Mouse (Mus musculus) left cerebral cortex, adult 9 months (tissue): ENCODE measurements around the gene Bnipl.
"Not testable (repeated sequence)": the region's sequence is repeated elsewhere in the genome, so short reads cannot be mapped to it uniquely, and the experiment has no call there.

Experiments used
- DNase-seq, 2 experiments: peaks; one replicate each; pipeline ENCODE4 v3.0.0; 2022; ENCODE audit warnings: low spot score in 2 of 2

The Bnipl gene

DNA sequence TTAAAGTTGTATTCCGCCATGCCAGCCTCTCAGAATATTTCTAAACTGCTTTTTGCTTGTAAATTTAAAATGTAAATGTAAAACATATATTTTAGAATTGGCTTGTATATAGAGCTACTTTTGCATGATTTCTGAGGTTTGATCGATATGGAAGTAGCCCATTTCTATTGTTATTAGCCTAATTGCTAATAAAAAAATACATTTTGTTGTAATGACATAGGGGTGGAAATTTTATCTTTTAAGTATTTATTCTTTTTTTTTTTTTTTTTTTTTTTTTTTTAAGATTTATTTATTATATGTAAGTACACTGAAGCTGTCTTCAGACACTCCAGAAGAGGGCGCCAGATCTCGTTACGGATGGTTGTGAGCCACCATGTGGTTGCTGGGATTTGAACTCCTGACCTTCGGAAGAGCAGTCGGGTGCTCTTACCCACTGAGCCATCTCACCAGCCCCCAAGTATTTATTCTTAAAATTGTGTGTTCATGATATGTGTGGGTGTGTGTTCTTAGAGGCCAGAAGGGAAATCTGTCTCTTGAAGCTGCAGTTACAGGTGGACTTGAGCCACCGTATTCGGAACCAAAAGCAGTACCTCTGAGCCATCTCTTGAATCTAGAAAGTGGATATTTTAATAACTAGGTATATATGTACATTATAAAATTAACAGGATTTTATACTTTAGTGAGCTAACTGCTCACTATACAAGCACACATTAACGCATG lies 37.9 kb downstream of the Bnipl start:
- not testable (repeated sequence) for DNase-seq

DNA sequence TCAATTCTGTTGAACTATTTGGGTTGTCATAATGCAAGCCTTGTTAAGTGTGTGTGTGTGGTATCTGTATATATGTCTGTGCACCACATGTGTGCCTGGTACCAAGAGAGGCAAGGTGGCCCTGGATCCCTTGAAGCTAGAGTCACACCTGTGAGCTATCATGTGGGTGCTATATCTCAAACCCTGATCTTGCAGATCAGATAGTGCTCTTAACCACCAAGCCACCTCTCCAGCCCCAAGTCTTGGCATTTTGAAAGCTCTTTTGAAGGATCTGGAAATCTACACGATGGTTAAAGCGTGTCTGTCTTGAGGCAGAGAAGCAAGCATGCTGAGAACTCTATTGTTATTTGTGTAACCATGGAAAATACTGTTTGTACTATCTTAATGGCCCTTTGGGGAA lies 40.4 kb downstream of the Bnipl start:
- no peak for DNase-seq

DNA sequence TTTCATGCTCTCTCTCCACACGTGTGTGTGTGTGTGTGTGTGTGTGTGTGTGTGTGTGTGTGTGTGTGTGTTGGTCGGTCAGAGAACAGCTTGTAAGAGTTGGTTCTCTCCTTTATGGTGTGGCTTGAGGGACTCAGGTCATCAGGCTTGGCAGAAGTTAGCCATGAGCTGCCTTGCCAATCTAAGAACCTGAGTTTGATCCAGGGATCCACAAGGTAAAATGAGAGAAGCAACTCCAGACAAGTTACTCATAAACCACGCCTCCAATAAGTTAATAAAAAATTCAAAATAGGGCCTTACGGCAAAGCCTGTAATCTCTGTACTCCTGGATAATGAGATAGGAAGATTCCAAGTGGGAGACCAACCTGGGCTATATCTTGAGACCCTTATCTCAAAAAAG lies 42.7 kb downstream of the Bnipl start:
- DNase-seq, result no peak

DNA sequence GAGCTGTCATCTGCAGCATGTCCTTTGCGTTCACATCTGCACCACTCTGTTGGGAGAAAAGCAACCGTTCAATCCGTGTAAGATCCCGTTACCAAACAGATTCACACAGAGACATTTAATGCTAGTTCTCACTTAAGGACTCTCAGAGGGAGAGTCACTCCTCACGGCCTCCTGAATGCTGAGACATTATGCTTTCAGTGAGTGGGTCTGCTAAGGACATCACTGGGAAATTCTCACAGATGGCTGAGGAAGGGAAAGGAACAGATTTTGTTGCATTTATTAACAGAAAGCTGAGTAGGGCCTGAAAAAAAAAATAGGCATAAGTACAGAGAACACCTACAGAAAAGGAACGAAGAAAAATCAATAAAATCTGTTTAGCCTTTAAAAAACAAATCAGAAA lies 47.1 kb downstream of the Bnipl start:
- peak in 1 of 2 experiments; percentile 54 for DNase-seq

DNA sequence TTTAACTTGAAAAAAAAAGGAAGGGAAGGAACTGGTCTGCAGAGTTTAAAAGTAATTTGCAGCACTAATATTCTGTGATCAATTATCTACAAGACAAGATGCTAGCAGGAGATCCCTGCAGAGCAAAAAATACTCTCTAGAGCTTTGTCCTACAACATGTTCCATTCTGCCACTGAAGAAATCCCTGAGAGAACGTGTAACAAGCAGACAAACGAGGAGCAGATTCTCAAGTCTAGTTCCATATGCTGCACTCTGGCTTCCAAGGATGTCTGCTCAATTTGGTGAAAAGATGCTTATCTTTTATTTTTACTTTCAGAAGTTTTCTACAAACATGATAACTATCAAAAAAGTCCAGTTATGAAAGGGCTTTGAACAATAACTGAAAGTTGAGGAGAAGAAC lies 50.4 kb downstream of the Bnipl start:
- no peak for DNase-seq

DNA sequence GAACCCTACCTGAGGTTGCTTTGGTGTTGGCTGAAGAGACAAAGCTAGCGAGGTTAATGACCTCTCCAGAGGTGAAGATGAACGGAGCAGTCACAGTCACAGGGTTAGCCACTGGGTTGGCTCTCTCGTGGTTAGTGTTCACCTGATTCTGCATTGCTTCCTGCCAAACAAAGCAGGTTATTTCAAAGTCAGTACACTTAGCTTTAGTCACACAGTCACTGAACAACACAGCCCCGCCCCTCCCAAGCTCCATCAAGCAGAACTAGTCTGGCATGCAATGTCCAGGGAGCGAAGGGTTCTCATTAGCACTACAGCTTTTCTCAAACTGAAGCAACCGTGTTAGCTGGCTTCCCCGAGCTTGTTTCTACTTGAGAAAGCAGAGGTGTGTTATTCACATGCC lies 50.9 kb downstream of the Bnipl start:
- no peak for DNase-seq

DNA sequence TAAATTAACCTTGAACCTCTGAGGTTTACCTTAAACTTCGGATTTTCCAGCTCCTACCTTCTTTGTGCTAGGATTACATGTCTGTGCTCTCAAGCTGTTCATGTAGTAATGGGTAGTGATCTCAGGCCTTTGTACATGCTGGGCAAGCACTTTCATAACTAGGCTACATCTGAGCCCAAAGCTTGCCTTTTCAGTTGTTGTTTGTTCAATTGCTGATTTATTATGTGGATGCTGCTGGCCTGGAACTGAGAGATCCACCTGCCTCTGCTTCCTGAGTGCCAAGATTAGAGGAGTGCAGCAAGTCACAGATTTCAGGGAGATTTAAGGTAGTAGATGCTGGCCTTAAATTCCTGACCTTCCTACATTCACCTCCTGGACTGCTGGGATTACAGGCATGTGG lies 51.9 kb downstream of the Bnipl start:
- DNase-seq, result no peak

DNA sequence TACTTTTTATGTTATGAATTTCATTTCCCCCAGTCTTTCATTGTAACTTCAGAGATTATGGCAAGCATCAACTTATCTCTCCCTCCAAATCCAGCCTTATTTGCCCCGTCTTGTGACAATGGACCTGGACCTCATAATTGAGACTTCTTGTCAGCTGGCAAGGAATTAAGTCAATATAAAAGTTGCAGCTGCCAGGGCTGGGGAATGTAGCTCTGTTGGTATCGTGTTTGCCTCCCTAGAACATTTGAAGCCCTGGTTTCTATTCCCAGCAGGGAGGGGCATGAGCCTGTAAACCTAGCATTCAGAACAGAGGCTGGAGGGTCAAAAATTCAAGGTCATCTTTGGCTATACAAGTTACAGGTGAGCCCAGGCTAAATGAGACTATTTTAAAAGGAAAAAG lies 55.2 kb downstream of the Bnipl start:
- no peak for DNase-seq

DNA sequence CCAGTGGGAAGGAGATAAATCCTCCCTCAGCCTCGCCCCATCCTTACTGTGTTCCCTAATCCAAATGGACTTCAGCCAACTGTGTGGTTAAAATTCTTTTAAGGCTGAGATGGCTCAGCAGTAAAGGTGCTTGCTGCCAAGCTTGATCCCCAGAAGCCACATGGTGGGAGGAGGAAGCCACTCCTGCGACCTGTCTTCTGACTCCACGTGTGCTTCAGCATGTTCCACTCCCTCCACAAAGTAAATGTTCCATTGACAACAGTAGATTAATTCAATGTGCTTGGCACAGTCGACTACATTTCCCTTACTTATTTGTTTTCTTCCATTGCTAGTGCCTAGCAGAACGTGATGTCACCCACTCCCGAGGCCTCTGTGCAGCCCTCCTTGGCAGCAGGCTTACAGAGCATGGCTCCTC lies 56.3 kb downstream of the Bnipl start:
- no peak for DNase-seq
